Mouse (Mus musculus): ENCODE data around the gene Plekha8. TPM values are rescaled to one million over a fixed set of nuclear protein-coding genes. Genes with fewer than 3 reads are reported as not detected.

Gene Plekha8
- polyA plus RNA-seq, 1 experiment from 2014 or later, result 13.8 TPM

DNA sequence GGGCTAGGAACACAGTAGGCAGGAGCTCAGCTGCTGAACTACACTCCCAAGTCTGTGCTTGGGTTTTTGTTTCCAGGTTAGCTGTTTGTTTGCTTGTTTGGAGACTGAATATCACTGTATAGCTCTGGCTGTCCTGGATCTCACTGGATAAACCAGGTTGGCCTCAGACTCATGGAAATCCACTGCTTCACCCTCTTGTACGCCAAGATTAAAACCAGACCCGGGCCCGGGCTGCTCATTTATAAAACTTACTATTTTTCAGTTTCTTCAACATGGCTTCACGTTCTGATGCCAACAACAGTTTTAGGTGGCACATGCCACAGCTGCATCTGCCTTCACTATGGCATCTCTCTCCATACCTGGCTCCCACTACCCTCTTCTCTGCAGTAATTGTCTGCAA is 31.4 kb upstream of the Plekha8 start:
- Histone ChIP-seq H3K9me3 (no peaks in the 10 kb centered on the region), H3K27ac (no peak overlapping the region), H3K36me3 (no peaks in the 10 kb centered on the region), H3K4me3 (no peak overlapping the region), H3K4me1 (replicated peaks) (peaks cover 76% of the 10 kb centered on the region), H3K27me3 (ENCODE audit: insufficient read depth, poor library complexity, severe bottlenecking) (peaks cover 16% of the 10 kb centered on the region)
- DNase-seq (ENCODE audit: low spot score), result no peak
- WGBS, result 93% methylated on average over 4 of the region's 4 CpGs

DNA sequence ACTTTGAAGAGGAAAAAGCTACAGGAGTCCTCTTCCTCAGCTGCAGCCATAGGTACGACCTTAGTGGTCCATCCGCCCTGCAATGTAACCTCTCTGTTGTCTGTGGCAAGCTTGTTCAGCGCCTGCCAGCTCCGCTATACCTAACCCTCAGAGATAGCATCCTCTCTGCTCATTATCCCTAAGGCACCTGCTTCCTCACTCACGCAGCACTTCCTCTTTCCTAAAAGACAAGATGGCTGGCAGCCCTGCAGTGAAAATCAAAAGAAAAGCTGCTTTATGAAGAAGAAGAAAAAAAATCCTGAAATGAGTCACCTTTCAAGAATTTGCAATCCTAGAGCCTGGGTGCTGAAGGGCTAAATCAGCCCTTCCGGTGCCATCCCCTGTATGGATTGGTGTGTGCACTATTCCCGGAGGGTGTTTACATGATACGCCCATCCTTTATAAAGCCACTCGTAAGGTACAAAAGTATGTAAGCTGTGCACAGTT is 30.4 kb upstream of the Plekha8 start:
- DNase-seq (ENCODE audit: low spot score), result no peak
- H3K36me3 ChIP-seq, result no peaks in the 10 kb centered on the region
- peaks cover 69% of the 10 kb centered on the region for H3K4me1 ChIP-seq (replicated peaks)
- 66% methylated on average over 9 of the region's 9 CpGs for WGBS
- H3K4me3 ChIP-seq, result peak overlapping the region; percentile 63
- peak overlapping the region; percentile 90 for H3K27ac ChIP-seq
- no peaks in the 10 kb centered on the region for H3K9me3 ChIP-seq
- peaks cover 16% of the 10 kb centered on the region for H3K27me3 ChIP-seq (ENCODE audit: insufficient read depth, poor library complexity, severe bottlenecking)

DNA sequence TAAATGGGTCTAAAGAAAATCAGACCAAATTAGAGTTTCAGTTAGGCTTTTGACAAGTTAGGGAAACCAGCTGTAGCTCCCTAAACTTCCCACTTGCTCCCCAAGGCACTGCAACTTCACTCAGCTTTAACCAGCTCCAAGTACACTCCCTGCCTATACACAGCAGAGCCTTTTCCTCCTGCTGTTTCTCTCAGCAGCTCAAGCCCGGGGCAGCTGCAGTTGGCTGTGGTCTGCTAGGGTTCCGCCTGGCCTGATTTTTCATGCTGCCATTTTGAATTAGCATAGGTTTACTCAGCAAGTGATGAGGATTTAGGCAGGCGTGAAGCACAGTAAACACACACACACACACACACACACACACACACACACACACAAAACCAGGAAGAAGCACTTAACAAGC is 29.9 kb upstream of the Plekha8 start:
- Histone ChIP-seq H3K27me3 (ENCODE audit: insufficient read depth, poor library complexity, severe bottlenecking) (peaks cover 16% of the 10 kb centered on the region), H3K4me1 (replicated peaks) (peaks cover 69% of the 10 kb centered on the region), H3K9me3 (no peaks in the 10 kb centered on the region), H3K4me3 (peak overlapping the region; percentile 63), H3K36me3 (no peaks in the 10 kb centered on the region), H3K27ac (peak overlapping the region; percentile 90)
- 15% methylated on average over 3 of the region's 3 CpGs for WGBS
- DNase-seq (ENCODE audit: low spot score), result peak; percentile 57

DNA sequence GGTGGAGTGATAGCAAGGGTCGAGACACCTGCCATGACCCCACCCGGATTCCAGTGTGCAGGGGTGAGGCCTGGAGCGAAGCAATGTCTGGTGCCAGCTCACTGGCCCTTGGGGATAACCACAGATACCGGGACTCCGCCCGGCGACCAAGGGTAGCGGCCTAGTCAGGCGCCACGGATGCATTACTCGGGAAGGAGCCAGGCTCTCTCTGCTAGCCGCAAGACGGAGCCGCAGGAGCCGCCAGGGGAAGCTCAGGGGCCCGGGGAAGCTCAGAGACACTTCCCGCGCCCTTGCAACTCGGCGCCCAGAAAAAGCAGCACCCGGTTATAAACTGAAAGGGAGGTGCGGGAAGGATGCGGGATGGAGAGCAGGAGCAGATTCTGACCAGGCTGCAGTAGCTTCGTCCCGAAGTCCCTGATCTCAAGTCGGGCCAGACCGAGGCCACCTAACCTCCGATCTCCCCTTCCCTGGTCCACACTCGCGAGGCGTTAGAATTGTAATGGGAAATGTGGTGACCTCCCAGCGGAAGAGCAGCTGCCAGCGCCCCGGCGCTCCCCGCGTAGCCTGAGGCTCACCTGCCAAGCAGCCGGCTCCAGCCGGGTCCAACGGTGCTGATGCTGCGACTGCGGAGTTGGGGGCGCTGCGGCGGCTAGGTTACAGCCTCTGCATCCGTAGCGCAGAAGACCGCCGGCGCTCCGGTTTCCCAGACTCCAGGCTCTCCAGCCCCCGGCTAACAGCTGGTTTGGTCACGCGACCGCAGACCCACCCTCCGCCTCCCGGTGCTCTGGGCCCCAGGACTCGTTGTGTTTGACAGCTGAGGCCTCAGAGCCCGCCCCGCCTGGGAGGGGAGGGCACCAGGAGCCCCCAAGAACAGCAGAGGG is 29.0 kb upstream of the Plekha8 start, which contains the start of gene Scrn1:
Scrn1 (minus strand) TSS at position 825 of the 881 bp plus-strand sequence.
- under 1% methylated on average over 60 of the region's 60 CpGs for WGBS
- Histone ChIP-seq H3K36me3 (no peaks in the 10 kb centered on the region), H3K27me3 (ENCODE audit: insufficient read depth, poor library complexity, severe bottlenecking) (peaks cover 16% of the 10 kb centered on the region), H3K4me1 (replicated peaks) (peaks cover 69% of the 10 kb centered on the region), H3K9me3 (no peaks in the 10 kb centered on the region), H3K27ac (peak within 1 kb of the TSS; percentile 90), H3K4me3 (peak within 1 kb of the TSS; percentile 63)
- peak; percentile 83 for DNase-seq (ENCODE audit: low spot score)

DNA sequence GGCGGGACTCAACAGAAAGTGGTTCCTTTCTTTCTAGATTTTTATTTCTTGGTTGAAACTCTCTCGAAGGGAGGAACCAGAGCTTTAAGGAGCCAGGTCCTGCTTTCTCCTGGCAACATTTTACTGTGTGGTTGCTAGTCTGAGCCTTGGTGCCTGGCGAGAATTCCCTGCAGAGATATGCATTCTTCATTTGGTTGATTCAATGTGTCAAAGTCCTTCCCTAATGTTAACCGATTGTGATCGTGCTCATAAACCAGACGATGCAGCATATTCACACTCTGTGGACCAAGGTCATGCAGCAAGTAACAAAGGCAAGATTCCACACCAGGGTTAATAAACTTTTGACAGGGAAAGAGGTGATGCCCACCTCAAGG is 28.4 kb upstream of the Plekha8 start:
- Histone ChIP-seq H3K27ac (peak overlapping the region; percentile 90), H3K4me3 (peak overlapping the region; percentile 63), H3K36me3 (no peaks in the 10 kb centered on the region), H3K4me1 (replicated peaks) (peaks cover 69% of the 10 kb centered on the region), H3K9me3 (no peaks in the 10 kb centered on the region), H3K27me3 (ENCODE audit: insufficient read depth, poor library complexity, severe bottlenecking) (peaks cover 16% of the 10 kb centered on the region)
- DNase-seq (ENCODE audit: low spot score), result no peak
- WGBS, result 11% methylated on average over 6 of the region's 6 CpGs

DNA sequence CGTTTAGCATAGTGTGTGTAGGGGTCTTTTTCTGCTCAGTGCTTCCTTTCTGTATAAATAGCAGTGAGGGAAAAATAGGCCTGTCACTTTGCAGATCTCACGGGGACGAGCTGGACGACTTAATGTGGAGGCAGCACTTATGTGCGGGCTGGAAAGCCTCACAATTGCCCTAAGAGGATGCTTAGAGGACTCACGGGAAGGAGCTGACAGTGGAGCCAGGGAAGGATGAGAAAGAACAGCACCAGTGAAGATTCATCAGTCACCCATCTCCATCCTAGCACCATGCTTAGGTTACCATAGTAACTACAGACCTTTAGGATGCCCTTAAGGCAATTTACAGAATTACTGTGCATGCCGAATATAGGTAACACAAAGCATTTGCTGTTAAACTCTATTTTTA is 25.1 kb upstream of the Plekha8 start:
- no peak for DNase-seq (ENCODE audit: low spot score)
- peaks cover 51% of the 10 kb centered on the region for H3K4me1 ChIP-seq (replicated peaks)
- WGBS, result 43% methylated on average over 7 of the region's 7 CpGs
- no peaks in the 10 kb centered on the region for H3K36me3 ChIP-seq
- H3K9me3 ChIP-seq, result no peaks in the 10 kb centered on the region
- H3K4me3 ChIP-seq, result no peak overlapping the region
- H3K27ac ChIP-seq, result peak overlapping the region; percentile 62; the same call in 1 of the 2 replicates
- H3K27me3 ChIP-seq (ENCODE audit: insufficient read depth, poor library complexity, severe bottlenecking), result peaks cover 19% of the 10 kb centered on the region

DNA sequence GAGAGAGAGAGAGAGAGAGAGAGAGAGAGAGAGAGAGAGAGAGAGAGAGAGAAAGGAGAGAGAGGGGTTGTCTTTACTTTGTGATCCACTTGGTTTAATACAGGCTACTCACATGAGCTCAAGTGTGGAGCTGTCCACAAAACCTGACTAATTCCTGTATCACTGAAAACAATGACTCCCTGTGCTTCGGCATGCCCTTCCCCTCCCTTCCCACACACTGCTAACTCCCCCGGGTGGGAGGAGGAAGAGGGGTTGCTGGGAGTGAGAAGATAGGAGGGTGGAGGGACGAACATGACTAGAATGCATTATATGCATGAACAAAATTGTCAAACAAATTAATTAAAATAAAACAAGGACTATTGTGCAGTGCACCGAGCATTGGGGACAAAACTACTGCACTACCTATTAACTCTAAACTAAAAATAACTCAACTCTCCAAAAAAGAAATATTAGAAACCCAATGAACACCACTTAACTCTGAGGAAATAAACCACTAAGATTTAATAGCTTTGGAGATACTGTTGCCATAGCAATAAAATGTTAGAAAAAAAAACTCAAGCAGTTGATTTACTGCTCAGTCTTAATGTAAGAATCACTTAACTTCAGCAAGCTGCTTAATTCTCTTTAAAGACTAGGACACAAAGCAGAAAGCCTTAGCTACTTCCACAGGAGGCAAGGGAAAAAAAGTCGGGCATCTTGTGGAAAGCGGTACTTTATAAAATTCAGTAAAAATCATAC is 21.5 kb upstream of the Plekha8 start:
- H3K4me3 ChIP-seq, result no peak overlapping the region
- no peak for DNase-seq (ENCODE audit: low spot score)
- WGBS, result 40% methylated on average over 6 of the region's 6 CpGs

DNA sequence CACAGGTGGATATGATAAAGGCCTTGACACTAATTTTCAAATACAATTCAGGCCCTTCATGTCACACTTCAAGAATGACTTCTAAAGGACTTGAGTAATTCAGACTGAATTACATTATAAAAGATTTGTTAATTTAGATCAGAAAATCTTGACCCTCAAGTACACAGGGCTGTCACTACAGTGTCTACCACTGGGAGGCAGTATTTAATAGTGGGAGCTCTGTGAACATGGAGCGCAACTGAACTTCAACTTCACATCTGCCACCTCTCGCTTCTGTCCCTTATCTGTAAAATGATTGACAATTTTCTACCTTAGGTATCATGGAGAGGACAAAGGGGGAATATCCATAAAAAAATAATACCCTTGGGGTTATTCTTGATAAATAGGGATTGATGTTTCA is 8.7 kb upstream of the Plekha8 start:
- Histone ChIP-seq H3K27ac (no peak overlapping the region), H3K4me3 (no peak overlapping the region), H3K9me3 (no peaks in the 10 kb centered on the region), H3K36me3 (peaks cover 9% of the 10 kb centered on the region; the same call in 1 of the 2 replicates), H3K27me3 (ENCODE audit: insufficient read depth, poor library complexity, severe bottlenecking) (peaks cover 2% of the 10 kb centered on the region; the same call in 1 of the 2 replicates), H3K4me1 (replicated peaks) (peaks cover 9% of the 10 kb centered on the region)
- WGBS, result 41% methylated on average over 2 of the region's 2 CpGs
- peak; percentile 23 for DNase-seq (ENCODE audit: low spot score)

More for the DNA sequence above, 21.5 kb upstream of the Plekha8 start:
- H3K4me1 ChIP-seq (replicated peaks), result peaks cover 33% of the 10 kb centered on the region
- 0 out of 2 replicates have a peak overlapping the region, but pooled peaks have one; percentile 50 for H3K27ac ChIP-seq
- H3K9me3 ChIP-seq, result no peaks in the 10 kb centered on the region
- no peaks in the 10 kb centered on the region for H3K36me3 ChIP-seq
- H3K27me3 ChIP-seq (ENCODE audit: insufficient read depth, poor library complexity, severe bottlenecking), result peaks cover 20% of the 10 kb centered on the region

DNA sequence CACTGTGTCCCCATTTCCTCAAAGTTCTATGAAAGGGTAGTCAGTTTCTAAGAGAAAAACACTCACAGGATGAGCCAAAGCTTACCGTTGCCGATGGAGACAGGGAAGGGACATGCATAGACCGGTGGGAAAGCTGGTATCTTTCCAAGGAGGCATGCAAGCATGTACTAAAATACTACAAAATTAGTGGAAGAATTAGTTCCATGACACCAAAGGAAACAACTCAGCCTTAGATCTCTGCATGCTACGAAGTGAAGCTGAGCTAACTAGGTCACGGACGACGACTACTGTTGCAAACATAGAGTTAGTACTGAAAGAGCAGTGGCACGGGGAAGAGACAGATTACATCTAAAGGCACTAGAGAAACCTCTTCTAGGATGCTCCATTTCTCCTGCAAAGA is 8.0 kb upstream of the Plekha8 start:
- Histone ChIP-seq H3K36me3 (peaks cover 9% of the 10 kb centered on the region; the same call in 1 of the 2 replicates), H3K27me3 (ENCODE audit: insufficient read depth, poor library complexity, severe bottlenecking) (peaks cover 2% of the 10 kb centered on the region; the same call in 1 of the 2 replicates), H3K27ac (no peak overlapping the region), H3K9me3 (no peaks in the 10 kb centered on the region), H3K4me1 (replicated peaks) (peaks cover 16% of the 10 kb centered on the region), H3K4me3 (no peak overlapping the region)
- DNase-seq (ENCODE audit: low spot score), result no peak
- 88% methylated on average over 8 of the region's 8 CpGs for WGBS

DNA sequence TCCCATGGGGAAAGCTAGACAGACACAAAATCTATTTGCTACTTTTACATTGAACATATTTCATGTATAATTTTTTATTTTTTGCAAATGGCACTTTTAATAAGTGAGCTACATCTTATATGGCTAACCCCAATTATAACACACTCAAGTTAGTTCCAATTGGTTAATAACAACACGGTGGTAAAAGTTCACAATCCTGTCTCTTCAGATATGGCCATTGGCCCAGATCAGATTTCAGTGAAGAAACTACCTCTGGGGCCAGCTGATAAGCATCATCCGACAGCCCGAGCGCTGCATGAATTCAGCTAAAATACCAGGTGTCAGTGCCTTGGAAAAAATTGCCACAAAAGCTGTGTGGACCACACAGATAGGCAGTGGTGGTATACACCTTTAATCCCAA is 7.2 kb upstream of the Plekha8 start:
- no peaks in the 10 kb centered on the region for H3K9me3 ChIP-seq
- no peak overlapping the region for H3K4me3 ChIP-seq
- H3K27me3 ChIP-seq (ENCODE audit: insufficient read depth, poor library complexity, severe bottlenecking), result peaks cover 2% of the 10 kb centered on the region; the same call in 1 of the 2 replicates
- peaks cover 3% of the 10 kb centered on the region; the same call in 1 of the 2 replicates for H3K36me3 ChIP-seq
- WGBS, result 89% methylated on average over 4 of the region's 4 CpGs
- peaks cover 24% of the 10 kb centered on the region for H3K4me1 ChIP-seq (replicated peaks)
- DNase-seq (ENCODE audit: low spot score), result no peak
- no peak overlapping the region for H3K27ac ChIP-seq

DNA sequence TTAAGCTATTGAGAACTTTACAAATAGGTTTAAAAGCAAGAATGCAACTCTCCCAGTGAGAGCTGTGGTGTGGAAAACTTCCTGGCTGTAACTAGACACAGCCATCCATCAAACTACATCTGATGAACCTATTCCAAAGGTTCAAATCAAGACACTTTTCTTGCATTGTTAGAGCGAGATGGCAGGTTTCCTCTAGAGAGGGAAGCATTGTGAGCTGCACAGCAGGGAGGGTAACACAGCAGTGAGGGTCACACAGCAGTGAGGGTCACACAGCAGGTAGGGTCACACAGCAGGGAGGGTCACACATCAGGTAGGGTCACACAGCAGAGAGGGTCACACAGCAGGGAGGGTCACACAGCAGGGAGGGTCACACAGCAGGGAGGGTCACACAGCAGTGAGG is 6.7 kb upstream of the Plekha8 start:
- Histone ChIP-seq H3K36me3 (no peaks in the 10 kb centered on the region), H3K4me1 (replicated peaks) (peaks cover 26% of the 10 kb centered on the region), H3K27ac (no peak overlapping the region), H3K27me3 (ENCODE audit: insufficient read depth, poor library complexity, severe bottlenecking) (peaks cover 2% of the 10 kb centered on the region; the same call in 1 of the 2 replicates), H3K9me3 (no peaks in the 10 kb centered on the region), H3K4me3 (no peak overlapping the region)
- DNase-seq (ENCODE audit: low spot score), result no peak
- WGBS, result 36% methylated on average over 1 of the region's 1 CpGs

DNA sequence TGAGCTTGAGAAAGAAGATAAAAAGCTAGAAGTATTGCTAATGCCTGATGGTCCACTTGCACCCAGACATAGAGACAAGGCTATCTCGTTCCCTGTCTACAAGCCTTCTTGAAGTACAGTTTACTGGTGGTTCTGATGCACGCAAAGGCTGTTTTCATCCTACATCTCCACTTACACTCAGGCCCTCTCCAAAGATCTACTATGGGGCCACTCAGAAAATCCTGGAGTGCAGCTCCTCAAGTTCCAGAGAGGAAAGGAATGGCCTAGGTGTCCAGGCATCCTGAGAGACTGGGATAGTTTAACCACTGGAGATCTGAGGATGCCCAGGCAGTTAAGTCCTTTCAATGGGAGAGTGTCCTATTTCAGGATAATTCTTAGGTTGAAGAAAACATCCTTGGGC is 4.2 kb upstream of the Plekha8 start:
- Histone ChIP-seq H3K9me3 (no peaks in the 10 kb centered on the region), H3K27me3 (ENCODE audit: insufficient read depth, poor library complexity, severe bottlenecking) (peaks cover 2% of the 10 kb centered on the region; the same call in 1 of the 2 replicates), H3K4me1 (replicated peaks) (peaks cover 48% of the 10 kb centered on the region), H3K4me3 (no peak overlapping the region), H3K36me3 (no peaks in the 10 kb centered on the region), H3K27ac (no peak overlapping the region)
- no peak for DNase-seq (ENCODE audit: low spot score)
- WGBS, result 95% methylated on average over 2 of the region's 2 CpGs
